Mouse (Mus musculus): ENCODE measurements around the gene Klf1. TPM values are rescaled to one million over a fixed set of nuclear protein-coding genes. Genes with fewer than 3 reads are reported as not detected.
"Not testable (repeated sequence)": the region's sequence is repeated elsewhere in the genome, so short reads cannot be mapped to it uniquely, and the experiment has no call there.

The Klf1 gene
- total RNA-seq, 2 experiments from 2014 or later, result not detected

DNA sequence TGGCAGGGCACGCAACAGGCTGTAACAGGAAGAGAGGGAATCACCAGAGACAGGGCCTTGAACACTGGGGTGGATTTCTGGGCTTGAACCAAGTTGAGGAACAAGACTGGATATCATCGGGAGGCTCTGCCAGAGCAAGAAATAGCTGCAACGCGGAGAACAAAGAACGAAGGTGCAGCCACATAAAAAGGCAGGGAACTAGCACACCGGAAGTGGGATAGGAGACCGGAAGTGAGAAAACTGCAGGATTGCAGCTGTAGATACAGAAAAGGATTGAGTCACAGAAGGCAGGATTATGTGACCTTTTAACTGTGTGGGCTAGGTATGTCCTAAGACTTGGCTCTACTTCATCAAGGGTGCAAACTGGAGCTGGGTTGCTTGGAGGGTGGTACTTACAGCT, 2.6 kb downstream of the Klf1 start:
- intact Hi-C loops (cut with DNase I), result no loop called here

GRCm38 (mm10) chr8:84907037-84907436, 5.3 kb downstream of the Klf1 start:
- intact Hi-C loops (cut with DNase I), result no loop called here
- no peak for DNase-seq (ENCODE audit: low spot score in 2 of 2)

More for the DNA sequence above, 2.6 kb downstream of the Klf1 start:
- no peak for DNase-seq (ENCODE audit: low spot score in 2 of 2)

DNA sequence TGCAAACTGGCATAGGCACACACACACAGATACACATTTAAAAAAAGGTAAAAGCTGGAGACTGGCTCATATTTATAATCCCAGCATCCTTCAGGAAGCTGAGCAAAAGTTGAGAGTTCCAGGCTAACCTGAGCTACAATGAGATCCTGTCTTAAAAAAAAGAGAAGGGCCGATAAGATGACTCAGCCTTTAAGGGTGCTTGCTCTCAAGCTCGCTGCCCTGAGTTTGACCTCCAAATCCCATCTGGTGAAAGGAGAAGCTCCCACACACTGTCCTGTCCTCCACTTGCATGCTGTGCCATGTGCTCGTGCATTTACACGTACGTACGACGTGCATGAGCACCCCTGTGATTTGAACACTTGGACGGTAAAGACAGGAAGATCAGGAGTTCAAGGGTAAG, 5.8 kb downstream of the Klf1 start:
- no peak for DNase-seq (ENCODE audit: low spot score in 2 of 2)
- intact Hi-C loops (cut with DNase I), result no loop called here

DNA sequence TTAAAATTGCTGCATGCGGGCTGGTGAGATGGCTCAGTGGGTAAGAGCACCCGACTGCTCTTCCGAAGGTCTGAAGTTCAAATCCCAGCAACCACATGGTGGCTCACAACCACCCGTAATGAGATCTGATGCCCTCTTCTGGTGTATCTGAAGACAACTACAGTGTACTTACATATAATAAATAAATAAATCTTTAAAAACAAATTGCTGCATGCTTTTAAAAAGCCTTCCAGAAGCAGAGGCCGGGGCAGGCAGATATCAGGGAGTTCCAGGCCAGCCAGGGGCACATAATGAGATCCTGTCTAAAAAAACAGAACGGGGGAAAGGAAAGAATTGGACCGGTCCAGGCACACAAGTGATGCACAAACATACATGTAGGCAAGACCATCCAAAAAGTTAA, 6.3 kb downstream of the Klf1 start:
- intact Hi-C loops (cut with DNase I); DNase-seq (ENCODE audit: low spot score in 2 of 2): not testable (repeated sequence)

DNA sequence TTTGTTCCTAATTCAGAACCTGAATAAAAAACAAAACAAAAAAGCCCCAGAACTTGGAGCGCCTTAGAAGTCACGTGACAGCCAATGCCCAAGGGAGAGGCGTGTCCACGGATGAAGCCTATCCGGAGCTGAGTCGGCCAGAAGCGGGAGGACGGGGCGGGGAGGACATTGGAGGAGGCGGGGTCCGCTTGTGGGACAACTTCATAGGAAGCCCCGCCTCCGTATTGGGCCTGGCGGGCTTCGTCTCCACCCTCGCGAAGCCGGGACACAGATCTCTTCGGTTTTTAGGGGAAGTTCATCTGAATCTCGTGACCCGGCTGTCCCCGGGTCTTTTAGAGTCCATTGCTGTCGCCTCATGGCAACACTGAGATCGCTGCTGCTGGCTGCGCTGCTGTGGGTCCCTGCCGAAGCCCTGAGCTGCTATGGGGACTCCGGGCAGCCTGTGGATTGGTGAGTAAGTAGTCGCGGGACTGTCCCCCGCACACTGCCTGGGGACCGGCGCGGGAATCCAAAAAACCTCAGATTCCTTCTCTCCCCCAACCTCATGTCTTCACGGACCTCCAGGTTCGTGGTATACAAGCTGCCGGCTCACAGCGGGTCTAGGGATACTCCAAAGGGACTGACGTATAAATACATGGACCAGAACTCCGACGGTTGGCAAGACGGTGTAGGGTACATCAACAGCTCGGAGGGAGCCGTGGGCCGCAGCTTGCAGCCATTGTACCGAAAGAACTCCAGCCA, 6.9 kb downstream of the Klf1 start, which contains the start of gene Dnase2a:
Gene Dnase2a, plus strand, starts transcription at position 140 of the 741 bp plus-strand sequence.
- intact Hi-C loops (cut with DNase I), result no loop called here
- peak; percentile 83 to 90 for DNase-seq (ENCODE audit: low spot score in 2 of 2)

GRCm38 (mm10) chr8:84909162-84909767, 7.5 kb downstream of the Klf1 start:
- intact Hi-C loops (cut with DNase I), result no loop called here
- DNase-seq (ENCODE audit: low spot score in 2 of 2), result no peak

DNA sequence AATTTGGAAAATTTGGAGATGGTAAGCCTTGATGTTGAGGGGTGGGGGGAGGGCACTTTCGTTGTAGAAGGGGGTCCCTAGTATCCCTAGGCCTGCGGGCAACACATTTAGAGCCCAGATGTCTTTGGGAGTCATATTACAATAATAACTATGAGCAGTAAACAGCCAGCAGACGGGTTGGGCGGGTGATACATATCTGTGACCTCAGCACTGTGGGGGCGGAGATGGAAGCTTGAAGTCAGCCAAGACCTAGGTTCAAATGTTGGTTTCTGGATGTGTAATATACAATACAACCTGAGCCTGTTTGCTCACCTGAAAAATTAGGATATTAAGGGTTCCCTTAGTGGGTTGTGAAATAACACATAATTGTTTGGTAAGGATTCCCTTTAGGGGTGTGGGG, 8.2 kb downstream of the Klf1 start:
- intact Hi-C loops (cut with DNase I), result no loop called here
- no peak for DNase-seq (ENCODE audit: low spot score in 2 of 2)

DNA sequence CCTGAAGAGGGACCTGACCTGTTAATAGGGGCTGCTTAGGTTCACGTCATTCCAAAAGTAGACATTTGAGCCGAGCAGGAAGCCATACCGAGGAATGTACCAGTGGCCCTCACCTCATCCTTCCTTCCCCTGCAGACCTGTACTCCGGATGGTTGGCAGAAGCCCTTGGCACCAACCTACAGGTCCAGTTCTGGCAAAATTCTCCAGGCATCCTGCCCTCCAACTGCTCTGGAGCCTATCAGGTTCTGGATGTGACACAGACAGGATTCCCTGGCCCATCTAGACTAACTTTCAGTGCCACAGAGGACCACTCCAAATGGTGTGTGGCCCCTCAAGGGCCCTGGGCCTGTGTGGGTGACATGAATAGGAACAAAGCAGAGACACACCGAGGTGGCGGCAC, 8.8 kb downstream of the Klf1 start:
- DNase-seq (ENCODE audit: low spot score in 2 of 2), result no peak
- intact Hi-C loops (cut with DNase I), result no loop called here

DNA sequence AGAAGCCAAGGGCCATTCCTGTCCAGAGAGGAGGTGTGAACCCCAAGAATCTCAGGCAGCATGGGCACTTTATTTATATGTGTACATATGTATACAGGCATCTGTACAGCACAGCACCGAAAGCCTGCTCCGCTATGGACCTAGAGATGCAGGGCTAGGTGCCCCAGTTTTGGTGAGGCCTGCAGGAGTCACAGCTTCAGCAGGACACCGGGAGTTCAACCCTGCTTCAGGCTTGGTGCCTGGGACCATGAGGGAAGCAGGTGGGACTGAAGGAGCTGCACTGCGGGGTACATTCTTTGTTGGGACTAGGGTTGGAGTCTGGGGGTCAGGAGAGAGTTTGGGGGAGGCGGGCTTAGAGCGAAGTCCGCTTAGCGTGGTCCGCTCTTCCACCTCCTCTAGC, 10.1 kb downstream of the Klf1 start:
- DNase-seq (ENCODE audit: low spot score in 2 of 2), result no peak
- intact Hi-C loops (cut with DNase I), result no loop called here

DNA sequence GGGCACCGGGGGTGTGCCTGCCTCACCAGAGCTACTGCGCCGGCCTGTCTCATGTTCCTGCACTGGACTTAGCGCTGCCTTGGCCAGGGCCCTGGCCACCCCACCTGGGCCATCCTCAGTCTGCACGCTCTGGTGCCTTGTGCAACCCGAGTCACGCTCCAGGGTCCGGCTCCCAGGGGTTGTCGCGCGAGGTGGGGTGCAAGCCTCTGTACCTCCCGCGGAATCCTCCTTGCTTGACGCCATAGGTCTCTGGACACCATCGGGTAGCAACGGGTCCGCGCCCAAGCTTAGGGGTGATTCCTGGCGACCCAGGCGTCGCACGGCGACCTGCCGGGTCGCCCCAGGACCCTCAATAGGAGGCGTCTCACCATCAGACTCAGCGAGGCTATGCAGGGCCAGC, 10.7 kb downstream of the Klf1 start:
- no peak for DNase-seq (ENCODE audit: low spot score in 2 of 2)
- intact Hi-C loops (cut with DNase I), result no loop called here

- intact Hi-C loops (cut with DNase I), result no loop called here
Measured at GRCm38 (mm10) chr8:84912895-84913501, 11.3 kb downstream of the Klf1 start.

DNA sequence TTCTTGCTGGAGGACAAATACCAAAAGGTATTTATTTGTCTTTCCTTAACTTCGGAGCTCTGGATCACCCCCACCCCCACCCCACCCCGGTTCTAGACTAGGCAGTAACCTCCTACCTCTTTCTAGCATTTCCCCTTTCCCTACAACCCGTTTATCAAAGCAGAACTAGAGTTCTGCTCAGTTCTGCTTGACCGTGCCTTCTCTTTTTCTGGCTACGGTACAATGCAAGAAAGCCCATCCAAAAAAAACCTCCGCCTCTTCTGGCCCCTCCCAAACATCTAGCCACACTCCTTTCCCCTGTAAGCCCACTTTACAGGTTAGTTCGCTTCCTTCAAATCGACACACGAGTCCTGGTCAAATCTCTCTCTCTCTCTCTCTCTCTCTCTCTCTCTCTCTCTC, 11.8 kb downstream of the Klf1 start:
- intact Hi-C loops (cut with DNase I), result no loop called here
- DNase-seq (ENCODE audit: low spot score in 2 of 2), result no peak

More at GRCm38 (mm10) chr8:84912895-84913501, 11.3 kb downstream of the Klf1 start:
- peak; percentile 65 to 77 for DNase-seq (ENCODE audit: low spot score in 2 of 2)

GRCm38 (mm10) chr8:84913960-84914359, 12.2 kb downstream of the Klf1 start:
- intact Hi-C loops (cut with DNase I), result no loop called here
- peak in 1 of 2 experiments; percentile 28 for DNase-seq (ENCODE audit: low spot score in 2 of 2)

DNA sequence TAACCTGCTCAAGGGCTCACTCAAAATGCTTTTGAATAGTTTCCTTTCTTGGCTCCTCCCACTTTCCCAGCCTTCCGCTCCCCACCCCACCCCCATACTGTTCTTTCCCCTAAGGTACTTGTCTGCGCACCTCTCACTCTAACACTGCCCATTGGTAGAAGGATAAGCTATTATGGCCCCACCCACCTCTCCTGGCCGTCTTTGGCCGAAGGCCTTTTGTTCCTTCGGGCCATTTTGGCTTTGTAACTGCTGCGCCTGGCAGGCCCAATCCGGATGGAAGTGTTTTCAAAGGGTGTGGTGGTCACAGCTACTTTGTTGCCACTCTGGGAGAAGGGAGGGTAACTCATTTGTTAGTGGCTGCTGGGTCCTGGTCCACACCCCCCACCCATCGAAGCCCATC, 13.5 kb downstream of the Klf1 start:
- DNase-seq (ENCODE audit: low spot score in 2 of 2), result no peak
- intact Hi-C loops (cut with DNase I), result loop anchor here (5.0 kb wide), 1 partner anchor 42 kb away; no protein-coding TSS in a partner anchor

- intact Hi-C loops (cut with DNase I), result loop anchor here (5.0 kb wide), 1 partner anchor 40 kb away; no protein-coding TSS in a partner anchor
- no peak for DNase-seq (ENCODE audit: low spot score in 2 of 2)
Measured at GRCm38 (mm10) chr8:84917781-84918180, 16.1 kb downstream of the Klf1 start.

DNA sequence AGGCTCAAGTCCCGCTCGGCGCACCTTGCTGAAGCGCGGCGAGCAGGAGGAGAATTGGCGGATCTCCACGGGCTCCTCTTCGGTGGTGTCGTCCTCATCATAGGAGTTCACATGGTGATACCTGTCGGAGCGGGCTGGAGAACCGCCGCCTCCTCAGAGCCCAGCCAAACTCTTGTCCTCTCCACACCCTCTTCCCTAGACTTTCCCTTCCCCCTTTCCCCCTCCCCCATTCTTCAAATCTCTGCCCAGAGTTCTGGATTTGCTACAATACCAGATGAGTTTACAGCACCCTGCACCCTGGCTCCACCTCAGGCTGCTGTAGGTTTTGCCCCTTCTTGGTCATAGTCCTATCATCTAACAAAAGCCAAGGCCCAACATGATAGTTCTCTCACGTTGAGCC, 16.9 kb downstream of the Klf1 start:
- intact Hi-C loops (cut with DNase I), result loop anchor here (5.0 kb wide), 1 partner anchor 39 kb away; no protein-coding TSS in a partner anchor
- DNase-seq (ENCODE audit: low spot score in 2 of 2), result no peak

DNA sequence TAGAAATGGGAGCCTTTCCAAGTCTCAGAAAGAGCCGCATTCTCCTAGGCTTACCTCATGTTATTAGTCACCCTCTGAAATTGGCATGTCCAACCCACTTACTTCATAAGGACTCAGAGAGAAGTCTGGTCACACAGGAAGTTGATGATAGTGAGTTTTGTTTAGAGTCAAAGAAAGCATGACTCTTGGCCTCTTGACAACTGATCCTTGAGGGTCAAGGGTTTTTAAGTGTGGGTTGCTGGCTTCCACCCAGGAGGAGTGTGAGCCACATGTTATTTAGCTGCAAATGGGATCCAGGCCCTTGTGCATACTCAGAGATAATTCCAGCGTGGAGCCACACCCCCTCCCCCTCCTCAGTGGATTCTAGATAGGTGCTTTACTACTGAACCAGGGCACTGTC, 19.9 kb downstream of the Klf1 start:
- intact Hi-C loops (cut with DNase I), result no loop called here

DNA sequence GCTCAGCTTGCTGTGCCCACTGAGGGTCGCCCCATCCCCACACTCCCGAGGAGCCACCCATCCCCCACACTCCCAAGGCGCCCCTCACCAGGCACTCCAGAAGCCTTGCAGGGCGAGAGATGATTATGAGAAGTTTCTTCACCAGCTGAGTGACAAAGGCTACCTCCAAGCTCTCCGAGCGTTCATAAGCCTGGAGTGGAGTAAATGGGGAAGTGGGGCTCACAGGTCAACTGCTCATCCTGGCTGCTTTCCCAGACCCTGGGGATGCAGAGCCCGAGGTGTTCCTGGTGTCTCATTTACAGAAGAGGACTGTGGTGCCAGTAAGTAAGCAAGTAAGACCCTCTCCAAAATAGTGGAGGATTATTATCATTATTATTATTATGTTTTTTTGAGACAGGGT, 23.8 kb downstream of the Klf1 start:
- intact Hi-C loops (cut with DNase I), result loop anchor here (5.0 kb wide), 1 partner anchor 37 kb away; no protein-coding TSS in a partner anchor
- no peak for DNase-seq (ENCODE audit: low spot score in 2 of 2)

More for the DNA sequence above, 19.9 kb downstream of the Klf1 start:
- DNase-seq (ENCODE audit: low spot score in 2 of 2), result no peak

GRCm38 (mm10) chr8:84927513-84927912, 25.8 kb downstream of the Klf1 start:
- intact Hi-C loops (cut with DNase I), result loop anchor here (5.0 kb wide), 1 partner anchor 35 kb away; no protein-coding TSS in a partner anchor
- no peak for DNase-seq (ENCODE audit: low spot score in 2 of 2)
